Comparison of ENCODE assay signal across 8 mouse cellular contexts in genomic region chr5:129786161-129786560, GRCm38 (mm10). TPM values are rescaled to one million over a fixed set of nuclear protein-coding genes. Genes with fewer than 3 reads are reported as not detected.
A peak's percentile ranks its signal among the peaks of the same experiment; 100 is the strongest.
DNase-seq lines count a peak whose midpoint lies in the region; ATAC-seq and TF ChIP-seq lines count a peak whose summit lies in the region.

No protein-coding gene starts in this region.

- TF ChIP-seq CTCF in embryonic fibroblast, embryonic 13.5 days (IDR thresholded peaks at IDR 0.05; ENCODE audit: borderline replicate concordance, insufficient read depth, low read length) = no peak

- H3K36me3 ChIP-seq in heart, embryonic 10.5 days = peaks cover 26% of the 10 kb centered on the region
- H3K36me3 ChIP-seq in limb, embryonic 15.5 days = peaks cover 25% of the 10 kb centered on the region

- peak overlapping the region; percentile 95 for H3K4me3 ChIP-seq in heart, embryonic 10.5 days
- H3K4me3 ChIP-seq in embryonic fibroblast, embryonic 13.5 days (ENCODE audit: insufficient read depth, low read length) = peak overlapping the region; percentile 95
- peak overlapping the region; percentile 76 for H3K4me3 ChIP-seq in limb, embryonic 15.5 days

- ATAC-seq in limb, embryonic 15.5 days (ENCODE audit: insufficient number of reproducible peaks, low FRiP score, low TSS enrichment, low read depth) = no peak
- ATAC-seq in monocyte, adult 5-6 weeks (replicated peaks; ENCODE audit: insufficient number of reproducible peaks, low FRiP score, low TSS enrichment, poor library complexity, severe bottlenecking) = no peak

- H3K4me2 ChIP-seq in limb, embryonic 15.5 days = peak overlapping the region; percentile 51

- 79% methylated on average over 6 of the region's 6 CpGs for WGBS in heart, embryonic 10.5 days
- WGBS in limb, embryonic 15.5 days = 75% methylated on average over 6 of the region's 6 CpGs

- peak overlapping the region; percentile 98 for H3K27ac ChIP-seq in heart, embryonic 10.5 days
- H3K27ac ChIP-seq in embryonic fibroblast, embryonic 13.5 days (ENCODE audit: insufficient read depth, low read length) = peak overlapping the region; percentile 90
- peak overlapping the region; percentile 100 for H3K27ac ChIP-seq in limb, embryonic 15.5 days

- TF ChIP-seq POLR2A in embryonic fibroblast, embryonic 13.5 days (IDR thresholded peaks at IDR 0.05; ENCODE audit: low read depth, low read length) = no peak

- no peaks in the 10 kb centered on the region for H3K27me3 ChIP-seq in heart, embryonic 10.5 days (ENCODE audit: insufficient read depth, poor library complexity, severe bottlenecking)
- no peaks in the 10 kb centered on the region for H3K27me3 ChIP-seq in limb, embryonic 15.5 days

- no peak for DNase-seq in heart, embryonic 10.5 days (ENCODE audit: low spot score)
- no peak for DNase-seq in heart, postnatal 4 days
- DNase-seq in A20 (ENCODE audit: low read depth, low spot score) = peak; percentile 37
- no peak for DNase-seq in urinary bladder, postnatal 36 days (ENCODE audit: low spot score in 2 of 2)
- no peak for DNase-seq in layer of hippocampus, adult 9-11 months

- peak overlapping the region; percentile 68 for H3K9ac ChIP-seq in limb, embryonic 15.5 days

- no peaks in the 10 kb centered on the region for H3K9me3 ChIP-seq in heart, embryonic 10.5 days
- no peaks in the 10 kb centered on the region for H3K9me3 ChIP-seq in limb, embryonic 15.5 days

- peaks cover 10% of the 10 kb centered on the region for H3K4me1 ChIP-seq in heart, embryonic 10.5 days
- H3K4me1 ChIP-seq in embryonic fibroblast, embryonic 13.5 days (ENCODE audit: control insufficient read depth, insufficient read depth, low read length) = peaks cover 9% of the 10 kb centered on the region
- peaks cover 17% of the 10 kb centered on the region for H3K4me1 ChIP-seq in limb, embryonic 15.5 days

RNA-seq across cellular contexts. Expression of gene Psph, which starts 1.1 kb away (rescaled TPM):
- 36.3 and 55.4 TPM in 2 replicates for polyA plus RNA-seq in heart, embryonic 10.5 days (2016; fragmentation: Nextera tagmentation; extraction: Ambion mirVana)
- total RNA-seq in heart, postnatal 4 days (2021) = 10 to 100 TPM; 13.0 to 14.7 TPM
- 45.5 and 50.0 TPM in 2 replicates for polyA plus RNA-seq in embryonic fibroblast, embryonic 13.5 days (2011; ENCODE audit: insufficient read length, low read depth, missing spikeins)
- 35.5 and 38.1 TPM in 2 replicates for polyA plus RNA-seq in limb, embryonic 15.5 days (2015; fragmentation: Nextera tagmentation; extraction: Ambion mirVana)
- 6.7 to 17.3 TPM (median 10.8 TPM) in 3 replicates for total RNA-seq in monocyte, adult 5-6 weeks (2017)
